Mouse (Mus musculus): ENCODE results near the gene Foxc1. TPM values are rescaled to one million over a fixed set of nuclear protein-coding genes. Genes with fewer than 3 reads are reported as not detected.

Foxc1 gene
- total and polyA plus RNA-seq, 3 experiments, result 0.01 TPM; not detected in 2

DNA sequence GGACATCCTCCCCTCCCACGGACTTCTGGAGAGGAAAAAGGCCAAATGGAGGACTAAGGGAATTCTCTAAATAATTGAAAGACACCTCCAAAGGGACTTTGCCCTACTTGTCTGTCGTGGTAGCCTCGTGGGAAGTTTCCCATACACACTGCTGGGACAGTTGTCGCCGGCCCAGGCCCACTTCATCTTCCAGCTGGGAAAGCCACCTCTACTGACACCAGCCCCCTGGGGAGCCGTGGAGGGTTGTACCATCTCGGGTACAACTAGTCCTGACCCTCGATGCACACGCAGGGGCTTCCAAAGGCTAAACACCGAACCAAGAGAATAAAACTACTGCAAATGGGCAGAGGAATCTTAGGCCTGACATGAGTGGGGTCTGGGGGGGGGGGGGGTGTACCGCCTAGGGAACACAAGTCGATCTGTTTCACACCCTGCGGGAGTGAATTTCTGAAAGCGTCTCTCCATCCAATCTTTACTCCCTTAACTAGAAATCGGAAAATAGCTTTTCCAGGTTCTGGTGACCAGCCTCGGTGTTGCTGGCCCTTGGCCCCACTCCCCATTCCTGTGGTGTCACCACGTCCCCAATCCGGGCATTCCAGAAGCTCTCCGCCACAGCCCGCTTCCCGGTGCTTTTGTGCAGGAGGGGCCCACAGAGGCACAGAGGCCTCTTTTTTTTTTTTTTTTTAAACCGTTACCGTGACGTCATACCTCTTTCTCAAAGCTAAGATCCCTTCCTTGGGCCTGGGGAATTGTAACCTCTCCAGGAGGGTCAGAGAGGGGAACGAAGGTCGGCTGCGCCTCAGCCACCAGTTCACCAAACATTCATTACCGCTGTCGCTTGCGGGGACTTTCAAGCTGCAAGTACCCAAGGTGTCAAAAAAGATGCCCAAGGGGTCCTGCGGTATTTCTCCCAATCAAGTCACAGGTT is 3.0 kb upstream of the Foxc1 start:
- DNase-seq (ENCODE audit: low read depth, low spot score), result no peak
- H3K9ac ChIP-seq (ENCODE audit: control insufficient read depth, low read depth, low read length, poor library complexity, severe bottlenecking), result no peak overlapping the region
- H3K4me3 ChIP-seq (ENCODE audit: control insufficient read depth in 1 of 2, insufficient read depth in 1 of 2, low read depth in 2 of 2, low read length in 2 of 2), result no peak overlapping the region
- no peak overlapping the region for H3K27ac ChIP-seq (ENCODE audit: control insufficient read depth, low read depth, low read length)
- H3K36me3 ChIP-seq (ENCODE audit: control insufficient read depth in 1 of 2, insufficient read depth in 2 of 2, low read length in 2 of 2), result no peaks in the 10 kb centered on the region
- no peaks in the 10 kb centered on the region for H3K79me2 ChIP-seq (ENCODE audit: control insufficient read depth, insufficient read depth, low read length, poor library complexity)
- H3K4me1 ChIP-seq (ENCODE audit: control insufficient read depth in 1 of 2, insufficient read depth in 2 of 2, low read length in 2 of 2), result no peaks in the 10 kb centered on the region
- TF ChIP-seq MYB (IDR thresholded peaks at IDR 0.05; ENCODE audit: low read depth, low read length) (no peak), NELFE (IDR thresholded peaks at IDR 0.05; ENCODE audit: low read depth, low read length) (no peak), CHD2 (IDR thresholded peaks at IDR 0.05; ENCODE audit: low read length) (no peak), MAZ (IDR thresholded peaks at IDR 0.05; ENCODE audit: low read depth, low read length) (no peak), ZNF384 (IDR thresholded peaks at IDR 0.05; ENCODE audit: low read depth, low read length) (no peak), RCOR1 (IDR thresholded peaks at IDR 0.05; ENCODE audit: low read depth, low read length) (no peak), MAX (IDR thresholded peaks at IDR 0.05; ENCODE audit: low read length) (no peak), GABPA (IDR thresholded peaks at IDR 0.05; ENCODE audit: low read depth, low read length) (no peak), CTCF (IDR thresholded peaks at IDR 0.05 in 2 of 3, conservative IDR thresholded peaks at IDR 0.05 in 1 of 3; ENCODE audit: control insufficient read depth in 1 of 3, insufficient read depth in 1 of 3, low read depth in 2 of 3, low read length in 3 of 3, poor library complexity in 1 of 3, severe bottlenecking in 1 of 3) (no peak), KAT2A (conservative IDR thresholded peaks at IDR 0.05; ENCODE audit: low read depth, low read length) (no peak), ZKSCAN1 (IDR thresholded peaks at IDR 0.05; ENCODE audit: low read depth, low read length) (no peak), TAL1 (IDR thresholded peaks at IDR 0.05; ENCODE audit: low read length) (no peak), ZMIZ1 (IDR thresholded peaks at IDR 0.05; ENCODE audit: low read depth, low read length) (no peak), JUND (IDR thresholded peaks at IDR 0.05; ENCODE audit: low read depth, low read length) (no peak)
- H3K9me3 ChIP-seq (replicated peaks; ENCODE audit: insufficient read depth, low read length), result no peaks in the 10 kb centered on the region
- no peaks in the 10 kb centered on the region for H3K27me3 ChIP-seq (ENCODE audit: control insufficient read depth in 1 of 2, insufficient read depth in 2 of 2, low read length in 2 of 2)

DNA sequence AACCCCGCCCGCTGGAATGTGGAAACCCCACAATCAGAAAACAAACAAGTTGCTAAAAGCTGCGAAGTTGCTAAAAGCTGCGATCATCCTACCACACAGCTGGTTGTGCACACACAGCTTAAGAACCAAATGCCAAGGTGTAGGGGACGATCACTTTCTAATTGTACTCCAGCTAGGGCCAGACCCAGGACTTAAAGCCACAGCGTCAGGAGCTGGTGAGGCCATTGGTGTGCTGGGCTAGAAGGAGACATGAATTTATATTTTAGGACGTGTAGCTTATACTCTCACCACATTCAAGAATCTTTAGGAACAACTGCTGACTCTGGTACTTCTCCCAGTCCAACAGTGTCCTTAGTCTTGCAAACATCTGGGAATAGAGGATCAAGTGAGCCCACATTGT is 1.9 kb upstream of the Foxc1 start:
- H3K4me1 ChIP-seq (ENCODE audit: control insufficient read depth in 1 of 2, insufficient read depth in 2 of 2, low read length in 2 of 2), result no peaks in the 10 kb centered on the region
- H3K4me3 ChIP-seq (ENCODE audit: control insufficient read depth in 1 of 2, insufficient read depth in 1 of 2, low read depth in 2 of 2, low read length in 2 of 2), result no peak overlapping the region
- H3K9ac ChIP-seq (ENCODE audit: control insufficient read depth, low read depth, low read length, poor library complexity, severe bottlenecking), result no peak overlapping the region
- H3K36me3 ChIP-seq (ENCODE audit: control insufficient read depth in 1 of 2, insufficient read depth in 2 of 2, low read length in 2 of 2), result no peaks in the 10 kb centered on the region
- no peaks in the 10 kb centered on the region for H3K27me3 ChIP-seq (ENCODE audit: control insufficient read depth in 1 of 2, insufficient read depth in 2 of 2, low read length in 2 of 2)
- no peak for DNase-seq (ENCODE audit: low read depth, low spot score)
- no peak for TF ChIP-seq SMC3 (IDR thresholded peaks at IDR 0.05; ENCODE audit: low read depth, low read length)
- TF ChIP-seq CTCF (IDR thresholded peaks at IDR 0.05 in 2 of 3, conservative IDR thresholded peaks at IDR 0.05 in 1 of 3; ENCODE audit: control insufficient read depth in 1 of 3, insufficient read depth in 1 of 3, low read depth in 2 of 3, low read length in 3 of 3, poor library complexity in 1 of 3, severe bottlenecking in 1 of 3), result no peak
- no peak for TF ChIP-seq ETS1 (IDR thresholded peaks at IDR 0.05; ENCODE audit: low read depth, low read length)
- no peaks in the 10 kb centered on the region for H3K9me3 ChIP-seq (replicated peaks; ENCODE audit: insufficient read depth, low read length)
- no peak overlapping the region for H3K27ac ChIP-seq (ENCODE audit: control insufficient read depth, low read depth, low read length)
- no peaks in the 10 kb centered on the region for H3K79me2 ChIP-seq (ENCODE audit: control insufficient read depth, insufficient read depth, low read length, poor library complexity)
